Mouse (Mus musculus) brain, embryonic 14.5 days (tissue): ENCODE measurements around the gene Krt10.

ENCODE experiments used
- CTCF ChIP-seq: fragments of 200-500 bp; IDR thresholded peaks from 2 replicates; pipeline ENCODE4 v1.5.1; 2012; ENCODE audit warnings: inconsistent platforms, mild to moderate bottlenecking, moderate library complexity, borderline replicate concordance; ENCODE audit not compliant: insufficient read depth, insufficient read length; ENCODE audit errors: extremely low read depth
- POLR2A ChIP-seq: fragments of 200-500 bp; IDR thresholded peaks from 2 replicates; pipeline ENCODE4 v1.6.1; 2012; ENCODE audit warnings: mild to moderate bottlenecking, inconsistent platforms, borderline replicate concordance; ENCODE audit not compliant: poor library complexity, insufficient read depth, insufficient read length, severe bottlenecking; ENCODE audit errors: extremely low read depth

DNA sequence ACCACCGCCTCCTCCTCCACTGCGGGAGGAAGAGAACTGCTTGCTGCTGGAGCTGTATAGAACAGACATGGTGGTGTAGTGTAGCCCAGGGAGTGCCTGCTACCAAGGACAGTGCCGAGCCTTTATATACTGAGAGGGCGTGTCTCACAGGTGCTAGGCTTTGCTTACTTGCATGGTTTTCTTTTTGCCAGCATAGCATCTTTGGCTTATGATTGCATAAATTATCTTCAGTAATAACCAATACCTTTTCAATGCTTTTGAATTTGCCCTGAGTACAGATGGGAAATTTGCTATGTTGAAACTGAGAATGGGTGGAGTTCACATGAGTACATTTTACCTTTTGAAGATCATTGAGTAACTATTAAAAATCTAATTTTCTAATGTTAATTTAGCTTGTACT, at the start of gene Krt10:
- TF ChIP-seq CTCF (no peak), POLR2A (no peak)
